Mouse (Mus musculus) right cerebral cortex, adult 2 months (tissue): Measurements from ENCODE around the gene Itih3.

Experiments used
- DNase-seq, 2 experiments: peaks; one replicate each; pipeline ENCODE4 v3.0.0; 2021 to 2022; ENCODE audit warnings: low spot score in 2 of 2

Itih3 gene

DNA sequence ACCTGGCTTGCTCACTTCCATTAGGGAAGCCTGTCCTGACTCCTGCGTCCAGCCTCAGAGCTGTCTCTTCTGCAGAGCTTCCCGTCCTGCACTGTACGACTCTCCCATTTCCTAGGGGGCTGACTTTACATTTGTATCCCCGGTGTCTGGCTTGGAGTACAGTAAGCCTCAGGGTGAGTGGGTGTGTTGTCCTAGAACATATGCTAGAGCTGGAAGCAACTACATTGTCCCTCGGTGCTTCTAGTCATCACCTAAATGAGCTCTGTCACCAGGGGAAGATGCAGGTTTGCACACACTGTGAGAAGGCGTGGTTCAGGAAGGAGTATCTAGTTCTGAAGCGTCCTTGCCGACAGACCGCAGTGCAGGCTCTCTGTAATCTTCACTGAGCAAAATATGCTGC lies 61.2 kb downstream of the Itih3 start:
- DNase-seq, result no peak

DNA sequence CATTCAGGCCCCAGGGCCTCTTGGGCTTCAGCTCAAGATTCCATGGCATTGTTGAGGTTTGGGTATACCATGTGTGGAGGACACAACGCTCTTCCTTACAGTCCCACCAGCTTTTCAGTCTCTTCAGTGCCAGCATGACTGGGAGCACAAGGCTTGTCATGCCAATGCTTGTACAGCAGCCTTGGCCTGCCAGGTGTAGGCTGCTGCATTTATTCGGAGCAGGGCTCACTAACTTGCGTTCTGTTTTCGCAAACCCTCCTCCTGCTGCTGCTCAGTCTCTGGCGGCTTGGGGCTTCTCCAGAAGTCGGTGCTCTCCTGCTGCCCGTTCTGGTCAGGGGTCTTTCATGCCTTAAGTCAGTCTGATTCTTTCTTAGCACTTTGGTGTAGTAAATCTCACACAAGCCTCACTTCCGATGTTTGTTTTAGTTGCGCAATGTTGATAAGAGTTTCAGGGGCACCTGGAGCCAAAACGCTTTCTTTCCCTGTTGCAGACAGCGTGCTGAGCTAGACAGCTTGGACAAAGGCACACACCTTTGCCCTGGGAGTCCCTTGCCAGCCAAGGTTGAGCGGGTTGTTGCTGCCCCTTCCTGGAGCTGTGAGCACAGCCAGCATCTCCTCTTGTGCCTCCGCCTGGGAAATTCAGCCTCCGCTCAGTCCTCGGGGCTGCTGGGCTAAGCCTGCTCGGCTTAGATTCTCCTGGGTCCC lies 62.0 kb downstream of the Itih3 start:
- no peak for DNase-seq
